Mouse (Mus musculus): ENCODE measurements at regions not wholly inside any gene's neighbourhood (a gene's known extent, or its start where the extent isn't known, plus 50 kb on each side); places are given as distances from the start of the nearest gene placed in this dataset.
A peak's percentile ranks its signal among the peaks of the same experiment; 100 is the strongest.

GRCm38 (mm10) chr13:30074517-30075064 is 61.7 kb upstream of the Mboat1 start:
- no peaks in the 10 kb centered on the region for H3K9me3 ChIP-seq (ENCODE audit: control insufficient read depth)
- no peak overlapping the region for H3K4me2 ChIP-seq (replicated peaks; ENCODE audit: low read depth)
- no peak overlapping the region for H3K9ac ChIP-seq (ENCODE audit: low read depth, low read length)
- H3K27me3 ChIP-seq (replicated peaks; ENCODE audit: control insufficient read depth, insufficient read depth, low read length), result no peaks in the 10 kb centered on the region
- WGBS, result 68% methylated on average over 2 of the region's 2 CpGs
- TF ChIP-seq CTCF (IDR thresholded peaks at IDR 0.05; ENCODE audit: low read depth), result no peak
- H3K36me3 ChIP-seq (ENCODE audit: control insufficient read depth, insufficient read depth), result no peaks in the 10 kb centered on the region
- H3K4me3 ChIP-seq (ENCODE audit: low read depth, low read length), result no peak overlapping the region
- ATAC-seq, result peak; percentile 53; the same call in 1 of the 2 replicates
- H3K4me1 ChIP-seq (replicated peaks; ENCODE audit: control insufficient read depth, insufficient read depth, low read length), result no peaks in the 10 kb centered on the region
- H3K27ac ChIP-seq (ENCODE audit: low read depth, low read length), result no peak overlapping the region

GRCm38 (mm10) chr13:30074069-30074468 is 62.2 kb upstream of the Mboat1 start:
- 84% methylated on average over 3 of the region's 3 CpGs for WGBS
- Histone ChIP-seq H3K27ac (ENCODE audit: low read depth, low read length) (no peak overlapping the region), H3K9ac (ENCODE audit: low read depth, low read length) (no peak overlapping the region), H3K9me3 (ENCODE audit: control insufficient read depth) (no peaks in the 10 kb centered on the region), H3K4me2 (replicated peaks; ENCODE audit: low read depth) (no peak overlapping the region), H3K4me3 (ENCODE audit: low read depth, low read length) (no peak overlapping the region), H3K4me1 (replicated peaks; ENCODE audit: control insufficient read depth, insufficient read depth, low read length) (no peaks in the 10 kb centered on the region), H3K36me3 (ENCODE audit: control insufficient read depth, insufficient read depth) (no peaks in the 10 kb centered on the region), H3K27me3 (replicated peaks; ENCODE audit: control insufficient read depth, insufficient read depth, low read length) (no peaks in the 10 kb centered on the region)
- ATAC-seq, result no peak
- TF ChIP-seq CTCF (IDR thresholded peaks at IDR 0.05; ENCODE audit: low read depth), result no peak

- no peak overlapping the region for H3K27ac ChIP-seq (ENCODE audit: low read depth, low read length)
- 76% methylated on average over 2 of the region's 2 CpGs for WGBS
- H3K9ac ChIP-seq (ENCODE audit: low read depth, low read length), result no peak overlapping the region
- TF ChIP-seq CTCF (IDR thresholded peaks at IDR 0.05; ENCODE audit: low read depth), result no peak
- no peaks in the 10 kb centered on the region for H3K27me3 ChIP-seq (replicated peaks; ENCODE audit: control insufficient read depth, insufficient read depth, low read length)
- no peak overlapping the region for H3K4me3 ChIP-seq (ENCODE audit: low read depth, low read length)
- no peaks in the 10 kb centered on the region for H3K4me1 ChIP-seq (replicated peaks; ENCODE audit: control insufficient read depth, insufficient read depth, low read length)
- no peak overlapping the region for H3K4me2 ChIP-seq (replicated peaks; ENCODE audit: low read depth)
- H3K9me3 ChIP-seq (ENCODE audit: control insufficient read depth), result no peaks in the 10 kb centered on the region
- H3K36me3 ChIP-seq (ENCODE audit: control insufficient read depth, insufficient read depth), result no peaks in the 10 kb centered on the region
- ATAC-seq, result no peak
These were observed 66.9 kb upstream of the Mboat1 start for GRCm38 (mm10) chr13:30069397-30069796.

GRCm38 (mm10) chr13:30067581-30068375 is 68.5 kb upstream of the Mboat1 start:
- ATAC-seq, result no peak
- Histone ChIP-seq H3K27me3 (replicated peaks; ENCODE audit: control insufficient read depth, insufficient read depth, low read length) (no peaks in the 10 kb centered on the region), H3K9me3 (ENCODE audit: control insufficient read depth) (no peaks in the 10 kb centered on the region), H3K9ac (ENCODE audit: low read depth, low read length) (no peak overlapping the region), H3K36me3 (ENCODE audit: control insufficient read depth, insufficient read depth) (no peaks in the 10 kb centered on the region), H3K4me2 (replicated peaks; ENCODE audit: low read depth) (no peak overlapping the region), H3K4me1 (replicated peaks; ENCODE audit: control insufficient read depth, insufficient read depth, low read length) (no peaks in the 10 kb centered on the region; the same call in 1 of the 2 replicates), H3K27ac (ENCODE audit: low read depth, low read length) (no peak overlapping the region), H3K4me3 (ENCODE audit: low read depth, low read length) (no peak overlapping the region)
- TF ChIP-seq CTCF (IDR thresholded peaks at IDR 0.05; ENCODE audit: low read depth), result no peak
- 52% methylated on average over 6 of the region's 6 CpGs for WGBS

GRCm38 (mm10) chr13:30065520-30065919 is 70.8 kb upstream of the Mboat1 start:
- no peak for ATAC-seq
- H3K36me3 ChIP-seq (ENCODE audit: control insufficient read depth, insufficient read depth), result no peaks in the 10 kb centered on the region
- H3K4me2 ChIP-seq (replicated peaks; ENCODE audit: low read depth), result no peak overlapping the region
- H3K4me1 ChIP-seq (replicated peaks; ENCODE audit: control insufficient read depth, insufficient read depth, low read length), result no peaks in the 10 kb centered on the region; the same call in 1 of the 2 replicates
- no peak overlapping the region for H3K4me3 ChIP-seq (ENCODE audit: low read depth, low read length)
- 68% methylated on average over 8 of the region's 8 CpGs for WGBS
- H3K27me3 ChIP-seq (replicated peaks; ENCODE audit: control insufficient read depth, insufficient read depth, low read length), result no peaks in the 10 kb centered on the region
- no peaks in the 10 kb centered on the region for H3K9me3 ChIP-seq (ENCODE audit: control insufficient read depth)
- no peak for TF ChIP-seq CTCF (IDR thresholded peaks at IDR 0.05; ENCODE audit: low read depth)
- no peak overlapping the region for H3K27ac ChIP-seq (ENCODE audit: low read depth, low read length)
- H3K9ac ChIP-seq (ENCODE audit: low read depth, low read length), result no peak overlapping the region

GRCm38 (mm10) chr13:30063741-30064140 is 72.5 kb upstream of the Mboat1 start:
- Histone ChIP-seq H3K4me1 (replicated peaks; ENCODE audit: control insufficient read depth, insufficient read depth, low read length) (no peaks in the 10 kb centered on the region; the same call in 1 of the 2 replicates), H3K27ac (ENCODE audit: low read depth, low read length) (no peak overlapping the region), H3K9me3 (ENCODE audit: control insufficient read depth) (no peaks in the 10 kb centered on the region), H3K27me3 (replicated peaks; ENCODE audit: control insufficient read depth, insufficient read depth, low read length) (no peaks in the 10 kb centered on the region), H3K4me3 (ENCODE audit: low read depth, low read length) (no peak overlapping the region), H3K4me2 (replicated peaks; ENCODE audit: low read depth) (no peak overlapping the region), H3K9ac (ENCODE audit: low read depth, low read length) (no peak overlapping the region), H3K36me3 (ENCODE audit: control insufficient read depth, insufficient read depth) (no peaks in the 10 kb centered on the region)
- WGBS, result 71% methylated on average over 3 of the region's 3 CpGs
- ATAC-seq, result no peak
- TF ChIP-seq CTCF (IDR thresholded peaks at IDR 0.05; ENCODE audit: low read depth), result no peak
